Comparison of ENCODE assay signal across 8 mouse cellular contexts in genomic region chr17:25792615-25793014, GRCm38 (mm10). TPM values are rescaled to one million over a fixed set of nuclear protein-coding genes. Genes with fewer than 3 reads are reported as not detected.
DNase-seq lines count a peak whose midpoint lies in the region; ATAC-seq and TF ChIP-seq lines count a peak whose summit lies in the region.

TSS of gene Fam173a (minus strand) at chr17:25792901.

- DNase-seq in B cell, adult 2 months, result peak; percentile 70 to 74
- DNase-seq in adrenal gland, postnatal 10 days, result peak; percentile 88
- DNase-seq in kidney, postnatal 0 days (ENCODE audit: low spot score), result peak; percentile 94
- peak; percentile 38 for DNase-seq in liver, embryonic 13.5 days
- peak; percentile 89 for DNase-seq in naive thymus-derived CD4-positive, alpha-beta T cell, adult 2 months (ENCODE audit: low read depth)

- WGBS in heart, embryonic 14.5 days, result under 1% methylated on average over 13 of the region's 14 CpGs
- WGBS in kidney, postnatal 0 days, result 1% methylated on average over 14 of the region's 14 CpGs
- 1% methylated on average over 14 of the region's 14 CpGs for WGBS in liver, embryonic 13.5 days (ENCODE audit: insufficient replicate concordance)
- WGBS in stomach, embryonic 14.5 days, result under 1% methylated on average over 14 of the region's 14 CpGs

- H3K9ac ChIP-seq in heart, embryonic 14.5 days (ENCODE audit: low read length), result peak within 1 kb of the TSS; percentile 84
- peak within 1 kb of the TSS; percentile 73 for H3K9ac ChIP-seq in kidney, postnatal 0 days (ENCODE audit: low read depth, low read length)
- H3K9ac ChIP-seq in liver, embryonic 13.5 days, result peak within 1 kb of the TSS; percentile 84
- H3K9ac ChIP-seq in stomach, embryonic 14.5 days (replicated peaks; ENCODE audit: low read depth, low read length), result peak within 1 kb of the TSS; percentile 54

- no peaks in the 10 kb centered on the region for H3K27me3 ChIP-seq in erythroblast, embryonic 14.5 days (ENCODE audit: control insufficient read depth)
- H3K27me3 ChIP-seq in heart, embryonic 14.5 days (ENCODE audit: control insufficient read depth, insufficient read depth, low read length), result no peaks in the 10 kb centered on the region
- no peaks in the 10 kb centered on the region for H3K27me3 ChIP-seq in kidney, postnatal 0 days (ENCODE audit: insufficient read depth, low read length)
- no peaks in the 10 kb centered on the region for H3K27me3 ChIP-seq in liver, embryonic 13.5 days
- no peaks in the 10 kb centered on the region for H3K27me3 ChIP-seq in stomach, embryonic 14.5 days (ENCODE audit: control insufficient read depth, insufficient read depth, low read length)

- H3K4me3 ChIP-seq in erythroblast, embryonic 14.5 days (replicated peaks), result peak within 1 kb of the TSS; percentile 87
- peak within 1 kb of the TSS; percentile 76 to 80 for H3K4me3 ChIP-seq in heart, embryonic 14.5 days (ENCODE audit: control insufficient read depth in 1 of 2, insufficient read depth in 1 of 2, low read depth in 1 of 2, low read length in 2 of 2)
- peak within 1 kb of the TSS; percentile 53 for H3K4me3 ChIP-seq in kidney, postnatal 0 days (replicated peaks; ENCODE audit: low read depth, low read length)
- H3K4me3 ChIP-seq in liver, embryonic 13.5 days (replicated peaks), result peak within 1 kb of the TSS; percentile 89
- H3K4me3 ChIP-seq in stomach, embryonic 14.5 days (ENCODE audit: low read depth, low read length), result peak within 1 kb of the TSS; percentile 85

- peaks cover 35% of the 10 kb centered on the region for H3K36me3 ChIP-seq in erythroblast, embryonic 14.5 days (ENCODE audit: control insufficient read depth)
- peaks cover 24% of the 10 kb centered on the region for H3K36me3 ChIP-seq in heart, embryonic 14.5 days (ENCODE audit: control insufficient read depth, insufficient read depth, low read length)
- H3K36me3 ChIP-seq in kidney, postnatal 0 days (ENCODE audit: insufficient read depth, low read length), result no peaks in the 10 kb centered on the region
- peaks cover 26% of the 10 kb centered on the region for H3K36me3 ChIP-seq in liver, embryonic 13.5 days
- peaks cover 11% of the 10 kb centered on the region for H3K36me3 ChIP-seq in stomach, embryonic 14.5 days (ENCODE audit: control insufficient read depth, insufficient read depth, low read length)

- TF ChIP-seq CTCF in kidney, postnatal 0 days (IDR thresholded peaks at IDR 0.05; ENCODE audit: low read depth), result no peak

- ATAC-seq in heart, embryonic 14.5 days (ENCODE audit: insufficient number of reproducible peaks, insufficient read depth, low FRiP score, low read depth), result peak; percentile 65
- peak; percentile 55; the same call in 1 of the 2 replicates for ATAC-seq in kidney, postnatal 0 days (replicated peaks; ENCODE audit: low FRiP score, low read depth)
- ATAC-seq in liver, embryonic 13.5 days (ENCODE audit: low read depth), result peak; percentile 43; the same call in 1 of the 2 replicates
- ATAC-seq in stomach, embryonic 14.5 days (ENCODE audit: insufficient number of reproducible peaks, insufficient read depth, low FRiP score, low read depth), result peak; percentile 76

- peak within 1 kb of the TSS; percentile 93 to 95 for H3K27ac ChIP-seq in heart, embryonic 14.5 days (replicated peaks in 1 of 2; ENCODE audit: control insufficient read depth in 1 of 2, insufficient read depth in 1 of 2, low read depth in 2 of 2, low read length in 2 of 2)
- peak within 1 kb of the TSS; percentile 93 for H3K27ac ChIP-seq in kidney, postnatal 0 days
- peak within 1 kb of the TSS; percentile 92 for H3K27ac ChIP-seq in liver, embryonic 13.5 days
- H3K27ac ChIP-seq in stomach, embryonic 14.5 days (ENCODE audit: low read length), result peak within 1 kb of the TSS; percentile 98

- H3K4me1 ChIP-seq in erythroblast, embryonic 14.5 days (ENCODE audit: control insufficient read depth), result peaks cover 67% of the 10 kb centered on the region
- peaks cover 21 to 36% of the 10 kb centered on the region in 2 experiments for H3K4me1 ChIP-seq in heart, embryonic 14.5 days (ENCODE audit: control insufficient read depth in 2 of 2, insufficient read depth in 2 of 2, low read length in 2 of 2)
- H3K4me1 ChIP-seq in kidney, postnatal 0 days (replicated peaks; ENCODE audit: insufficient read depth, low read length), result peaks cover 37% of the 10 kb centered on the region
- peaks cover 48% of the 10 kb centered on the region for H3K4me1 ChIP-seq in liver, embryonic 13.5 days (replicated peaks)
- peaks cover 37% of the 10 kb centered on the region for H3K4me1 ChIP-seq in stomach, embryonic 14.5 days (ENCODE audit: control insufficient read depth, insufficient read depth, low read length)

- H3K9me3 ChIP-seq in erythroblast, embryonic 14.5 days (ENCODE audit: control insufficient read depth, low read length), result no peaks in the 10 kb centered on the region
- H3K9me3 ChIP-seq in heart, embryonic 14.5 days (ENCODE audit: control insufficient read depth, low read length), result no peaks in the 10 kb centered on the region
- no peaks in the 10 kb centered on the region for H3K9me3 ChIP-seq in kidney, postnatal 0 days (replicated peaks; ENCODE audit: low read length)
- no peaks in the 10 kb centered on the region for H3K9me3 ChIP-seq in liver, embryonic 13.5 days (replicated peaks)
- no peaks in the 10 kb centered on the region for H3K9me3 ChIP-seq in stomach, embryonic 14.5 days (ENCODE audit: control insufficient read depth, low read depth, low read length)

- H3K4me2 ChIP-seq in heart, embryonic 14.5 days (ENCODE audit: low read length), result peak within 1 kb of the TSS; percentile 76
- peak within 1 kb of the TSS; percentile 86 for H3K4me2 ChIP-seq in kidney, postnatal 0 days (ENCODE audit: low read length)
- peak within 1 kb of the TSS; percentile 94 for H3K4me2 ChIP-seq in liver, embryonic 13.5 days
- H3K4me2 ChIP-seq in stomach, embryonic 14.5 days (replicated peaks; ENCODE audit: low read depth, low read length), result peak within 1 kb of the TSS; percentile 85

RNA-seq across cellular contexts. Expression of gene Fam173a, which starts in this region (rescaled TPM):
- 10 to 100 TPM; 63.1 to 76.4 TPM for total RNA-seq in adrenal gland, postnatal 10 days (2021)
- polyA plus RNA-seq in erythroblast, embryonic 14.5 days (2012), result 2.8 and 3.7 TPM in 2 replicates
- polyA plus RNA-seq in heart, embryonic 14.5 days (2014; fragmentation: Nextera tagmentation; extraction: Ambion mirVana), result 58.4 and 76.0 TPM in 2 replicates
- 112 and 117 TPM in 2 replicates for polyA plus RNA-seq in kidney, postnatal 0 days (2015; fragmentation: Nextera tagmentation; extraction: Ambion mirVana)
- 54.5 and 61.8 TPM in 2 replicates for polyA plus RNA-seq in liver, embryonic 13.5 days (2015; fragmentation: Nextera tagmentation; extraction: Ambion mirVana)
- 109 and 110 TPM in 2 replicates for polyA plus RNA-seq in stomach, embryonic 14.5 days (2014; fragmentation: Nextera tagmentation; extraction: Ambion mirVana)

Comparison
In these comparisons a context has a peak if more than half of its experiments do, and no peak if none do; other contexts are left out.
1. Peak in every context shown above with its lines: DNase-seq, ATAC-seq, H3K4me3 ChIP-seq and H3K27ac ChIP-seq.
2. RNA of gene Fam173a (polyA plus RNA-seq): 112 to 117 TPM in kidney, postnatal 0 days, 109 to 110 TPM in stomach, embryonic 14.5 days, 58.4 to 76.0 TPM in heart, embryonic 14.5 days and 54.5 to 61.8 TPM in liver, embryonic 13.5 days; 2.8 to 3.7 TPM in erythroblast, embryonic 14.5 days; every median in the first group is over 10 times any median in the second.
3. DNase-seq: peak in every context shown above with its lines; median percentile 94 in kidney, postnatal 0 days; 89 in naive thymus-derived CD4-positive, alpha-beta T cell, adult 2 months; 88 in adrenal gland, postnatal 10 days; 72 in B cell, adult 2 months; 38 in liver, embryonic 13.5 days.